Mouse (Mus musculus): ENCODE measurements around the gene Gm572.

DNA sequence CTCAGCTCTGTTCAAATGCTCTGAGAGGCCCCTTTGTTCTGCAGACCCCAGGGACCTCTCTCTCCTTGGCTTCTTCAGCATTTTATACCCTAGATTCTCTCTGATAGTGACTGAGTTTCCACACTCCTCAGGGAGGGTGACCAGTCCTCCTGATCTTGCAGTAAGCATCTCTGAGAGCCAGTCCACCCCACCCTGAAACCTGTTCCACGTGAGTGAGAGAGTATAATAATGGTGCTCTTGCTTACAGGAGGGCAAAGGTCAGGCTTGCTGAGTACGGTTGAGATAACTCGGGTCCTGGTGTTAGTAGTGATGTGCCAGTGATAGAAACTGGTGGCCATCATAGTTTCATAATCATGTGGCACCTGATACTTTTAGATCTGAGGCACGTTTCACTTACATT is 48.1 kb downstream of the Gm572 start:
- TF ChIP-seq EP300 (IDR thresholded peaks at IDR 0.05; ENCODE audit: low read depth) (no peak), CTCF (IDR thresholded peaks at IDR 0.05; ENCODE audit: low read depth) (no peak)
